Mouse (Mus musculus) thymus, postnatal 36 days (tissue): ENCODE data around the gene Myh6.

Experiments used
- DNase-seq, 2 experiments: peaks; one replicate each; pipeline ENCODE4 v3.0.0; 2022; ENCODE audit warnings: mixed read lengths in 2 of 2

Myh6 gene

DNA sequence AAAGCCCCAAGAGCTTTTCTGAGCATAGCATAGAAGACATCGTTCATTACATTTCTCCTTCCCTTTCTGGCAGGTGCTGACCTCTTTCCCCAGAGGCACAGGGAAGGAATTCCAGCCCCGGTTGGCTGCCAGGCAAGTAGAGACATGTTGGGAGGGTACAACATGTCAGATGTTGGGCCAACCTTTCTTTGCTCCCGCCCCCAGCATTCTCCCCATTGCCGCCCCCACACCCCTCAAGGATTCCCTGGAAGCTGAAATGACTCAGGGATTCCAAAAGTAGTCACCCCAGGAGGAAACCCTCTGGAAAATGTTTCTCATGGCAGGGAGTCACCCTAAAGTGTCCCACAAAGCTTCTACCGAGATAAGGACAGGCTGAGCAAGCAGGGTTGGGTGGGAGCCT lies 36.9 kb downstream of the Myh6 start:
- no peak for DNase-seq

GRCm38 (mm10) chr14:54927296-54927695 lies 39.4 kb downstream of the Myh6 start:
- no peak for DNase-seq

GRCm38 (mm10) chr14:54926401-54927158 lies 40.1 kb downstream of the Myh6 start:
- no peak for DNase-seq

GRCm38 (mm10) chr14:54925349-54926342 lies 41.1 kb downstream of the Myh6 start, which contains the start of gene Efs:
Gene Efs, minus strand, starts transcription at chr14:54926126.
- no peak for DNase-seq

- no peak for DNase-seq
These were observed 41.9 kb downstream of the Myh6 start for GRCm38 (mm10) chr14:54924641-54925348.

DNA sequence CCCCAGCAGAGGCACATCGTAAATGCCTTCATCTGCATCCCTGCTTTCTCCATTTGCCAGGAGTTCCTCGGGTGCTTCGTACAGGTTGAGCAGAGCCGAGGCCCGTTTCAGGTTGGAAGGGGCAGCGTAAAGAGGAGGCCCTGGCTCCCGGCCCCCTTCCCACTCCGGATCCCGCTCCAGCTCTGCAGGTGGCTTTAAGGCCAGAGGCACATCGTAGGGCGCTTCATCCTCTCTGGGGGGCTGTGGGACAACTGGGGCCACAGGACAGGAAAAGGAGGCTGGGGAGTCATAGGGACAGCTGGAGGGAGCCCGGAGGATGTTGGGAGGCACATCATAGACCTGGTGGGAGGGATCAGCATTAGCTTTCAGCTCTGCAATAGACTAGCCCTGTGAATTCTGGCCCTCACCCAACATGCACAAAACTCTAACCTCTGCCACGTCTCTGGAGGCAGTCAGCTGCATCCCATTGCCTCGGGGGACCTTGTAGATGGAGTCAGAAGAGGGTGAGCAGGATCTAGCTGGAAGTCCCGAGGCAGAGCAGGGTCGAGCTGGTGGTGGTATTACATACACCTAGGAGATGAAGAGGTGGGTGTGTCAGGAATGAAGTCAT lies 46.5 kb downstream of the Myh6 start:
- DNase-seq: no peak

- DNase-seq: no peak
These were observed 53.4 kb downstream of the Myh6 start for GRCm38 (mm10) chr14:54913343-54913742.

GRCm38 (mm10) chr14:54912886-54913285 lies 53.8 kb downstream of the Myh6 start, which contains the start of gene Slc22a17:
Gene Slc22a17, minus strand, starts transcription at chr14:54913132.
- DNase-seq: peak; percentile 51 to 58

GRCm38 (mm10) chr14:54912109-54912850 lies 54.4 kb downstream of the Myh6 start:
- DNase-seq: no peak

- DNase-seq: no peak
These were observed 58.0 kb downstream of the Myh6 start for GRCm38 (mm10) chr14:54908682-54909081.

GRCm38 (mm10) chr14:54903641-54904040 lies 63.1 kb downstream of the Myh6 start:
- DNase-seq: no peak

DNA sequence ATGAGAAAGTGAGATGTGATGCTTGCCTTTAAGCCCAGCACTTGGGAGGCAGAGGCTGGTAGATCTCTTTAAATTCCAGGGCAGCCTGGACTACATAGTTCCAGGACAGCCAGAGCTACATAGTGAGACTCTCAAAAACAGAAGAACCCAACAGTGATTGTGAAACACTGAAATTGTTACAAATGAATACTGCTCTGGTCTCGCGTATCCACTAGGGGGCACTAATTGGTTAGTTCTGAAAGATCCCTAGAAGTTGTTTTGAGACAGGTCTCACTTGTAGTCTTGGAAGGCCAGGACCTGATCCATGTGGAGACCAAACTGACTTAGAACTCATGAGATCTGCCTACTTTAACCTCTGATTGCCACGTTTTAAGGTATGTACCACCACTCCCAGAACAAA lies 66.3 kb downstream of the Myh6 start:
- peak; percentile 30 to 44 for DNase-seq

DNA sequence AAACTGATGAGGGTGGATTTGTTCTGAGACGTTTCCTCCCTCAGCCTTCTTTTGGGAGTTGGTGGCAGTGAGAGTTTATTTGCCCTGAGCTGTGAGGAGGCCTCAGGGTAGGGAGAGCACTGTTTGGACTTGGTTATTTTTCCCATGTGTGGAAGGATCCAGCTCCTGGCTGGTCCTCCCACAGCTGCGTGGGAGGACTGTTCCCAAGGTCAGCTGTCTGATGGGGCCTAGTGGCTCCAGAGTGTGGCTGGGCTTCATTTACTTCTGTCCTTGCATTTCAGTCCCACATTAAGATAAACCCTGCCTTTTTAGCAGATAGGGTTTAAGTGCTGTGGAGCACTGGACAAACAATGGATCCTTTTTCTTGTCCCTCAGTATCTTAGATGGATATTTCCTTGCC lies 69.3 kb downstream of the Myh6 start:
- no peak for DNase-seq

GRCm38 (mm10) chr14:54894296-54895151 lies 72.2 kb downstream of the Myh6 start:
- peak in 1 of 2 experiments; percentile 20 for DNase-seq

GRCm38 (mm10) chr14:54893651-54894181 lies 73.0 kb downstream of the Myh6 start:
- DNase-seq: peak; percentile 95 to 97

DNA sequence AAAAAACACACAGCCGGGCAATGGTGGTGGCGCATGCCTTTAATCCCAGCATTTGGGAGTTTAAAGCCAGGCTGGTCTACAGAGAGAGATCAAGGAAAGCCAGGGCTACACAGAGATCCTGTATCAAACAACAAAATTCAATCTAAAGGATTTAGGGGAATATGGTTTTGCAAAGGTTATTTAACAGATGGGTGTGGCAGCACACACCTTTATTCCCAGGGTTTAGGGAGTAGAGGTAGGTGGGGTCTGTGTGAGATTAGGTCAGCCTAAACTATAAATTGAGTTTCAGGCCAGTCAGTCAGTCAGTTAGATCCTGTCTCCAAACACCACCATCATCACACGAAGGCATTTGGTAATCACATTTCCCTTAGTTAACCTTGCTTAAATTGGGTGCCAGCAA lies 74.5 kb downstream of the Myh6 start, which contains the start of gene Pabpn1:
TSS of gene Pabpn1 (plus strand) at position 301 of the 400 bp plus-strand sequence.
- no peak for DNase-seq
